Mouse (Mus musculus) forelimb bud, embryonic 11.5 days (tissue): ENCODE data around the gene Mroh2a.

ENCODE experiments used
- DNase-seq: peaks from one replicate; pipeline ENCODE4 v3.0.0-alpha.2; 2012; ENCODE audit warnings: low read depth, low spot score

Mroh2a gene

DNA sequence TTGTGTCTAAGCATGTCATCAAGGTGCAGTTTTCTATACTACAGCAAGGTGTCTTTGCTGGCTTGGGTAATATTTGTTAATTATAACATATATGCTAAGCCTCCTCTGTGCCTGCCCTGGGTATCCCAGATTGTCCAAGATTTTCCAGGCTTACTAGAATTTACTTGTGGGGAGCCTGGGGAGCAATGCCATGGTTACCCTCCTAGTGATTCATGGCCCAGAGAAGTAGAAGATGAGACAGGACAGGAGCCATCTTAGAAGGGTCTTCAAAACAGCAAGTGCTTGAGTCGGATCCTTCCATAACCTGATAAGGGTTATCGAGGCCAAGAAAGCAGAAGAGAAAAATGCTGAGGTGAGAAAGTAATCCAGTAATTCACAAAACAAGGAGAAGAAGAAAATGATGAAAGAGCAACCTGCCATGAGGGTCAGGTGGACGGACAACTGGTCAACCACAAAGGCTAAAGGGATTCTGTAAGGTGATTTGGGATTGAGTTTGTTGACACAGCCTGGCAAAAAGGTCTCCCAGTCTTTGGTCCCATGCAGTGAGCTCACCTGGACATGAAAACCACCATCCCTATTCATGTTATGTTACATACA, 64.7 kb downstream of the Mroh2a start:
- no peak for DNase-seq

DNA sequence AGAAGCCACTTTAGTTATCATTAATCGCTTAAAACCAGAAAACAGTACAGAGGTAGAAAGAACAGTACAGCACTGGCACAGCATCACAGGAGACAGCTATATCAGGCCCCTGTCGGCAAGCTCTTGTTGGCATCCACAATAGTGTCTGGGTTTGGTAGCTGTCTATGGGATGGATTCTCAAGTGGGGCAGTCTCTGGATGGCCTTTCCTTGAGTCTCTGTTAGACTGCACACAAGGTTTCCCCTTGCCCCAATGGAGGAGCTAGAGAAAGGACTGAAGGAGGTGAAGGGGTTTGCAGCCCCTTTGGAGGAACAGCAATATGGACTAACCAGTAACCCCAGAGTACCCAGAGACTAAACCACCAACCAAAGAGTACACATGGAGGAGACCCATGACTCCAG, 65.3 kb downstream of the Mroh2a start:
- DNase-seq: no peak

DNA sequence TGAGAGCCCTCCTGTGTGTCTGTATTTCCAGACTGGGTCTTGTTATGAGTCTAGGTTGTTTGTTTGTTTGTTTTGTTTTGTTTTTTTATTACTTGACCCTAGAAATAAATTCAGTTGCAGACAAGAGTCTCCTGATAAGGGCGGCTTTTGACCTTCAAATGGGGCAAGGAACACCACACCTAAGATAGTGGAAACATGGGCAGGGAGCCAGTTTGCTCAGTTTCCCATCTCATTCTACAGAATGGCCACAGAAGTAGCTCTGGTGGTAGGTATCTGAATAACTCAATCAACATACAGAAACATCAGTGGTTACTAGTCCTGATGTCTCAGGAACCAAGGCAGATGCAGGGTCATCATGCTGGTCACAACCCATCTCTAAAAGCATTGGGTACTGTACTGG, 67.9 kb downstream of the Mroh2a start:
- no peak for DNase-seq

DNA sequence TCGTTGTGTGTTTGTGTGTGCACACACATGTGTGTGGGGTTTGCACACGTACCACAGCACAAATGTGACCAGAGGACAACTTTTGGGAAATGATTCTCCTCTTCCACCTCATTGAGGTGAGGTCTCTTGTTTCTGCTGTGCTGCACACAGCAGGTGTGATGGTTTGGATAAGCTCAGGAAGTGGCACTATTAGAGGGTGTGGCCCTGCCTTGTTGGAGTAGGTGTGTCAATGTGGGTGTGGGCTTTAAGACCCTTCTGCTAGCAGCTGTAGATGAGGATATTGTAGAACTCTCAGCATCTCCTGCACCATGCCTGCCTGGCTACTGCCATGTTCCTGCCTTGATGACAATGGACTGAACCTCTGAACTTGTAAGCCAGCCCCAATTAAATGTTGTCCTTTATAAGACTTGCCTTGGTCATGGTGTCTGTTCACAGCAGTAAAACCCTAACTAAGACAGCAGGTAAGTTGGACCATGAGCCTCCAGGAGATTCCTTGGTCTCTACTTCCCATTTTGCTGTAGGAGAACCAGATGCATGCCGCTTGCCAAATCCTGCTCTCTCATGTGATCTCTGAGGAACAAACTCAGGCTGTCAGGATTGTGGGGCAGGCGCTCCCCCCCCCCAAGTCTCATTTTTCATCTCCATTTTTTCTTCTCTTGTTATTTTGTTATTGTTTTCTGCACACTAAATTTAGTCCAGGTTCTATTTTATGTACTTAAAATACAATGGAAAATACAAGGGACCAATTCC, 69.6 kb downstream of the Mroh2a start:
- DNase-seq: no peak

DNA sequence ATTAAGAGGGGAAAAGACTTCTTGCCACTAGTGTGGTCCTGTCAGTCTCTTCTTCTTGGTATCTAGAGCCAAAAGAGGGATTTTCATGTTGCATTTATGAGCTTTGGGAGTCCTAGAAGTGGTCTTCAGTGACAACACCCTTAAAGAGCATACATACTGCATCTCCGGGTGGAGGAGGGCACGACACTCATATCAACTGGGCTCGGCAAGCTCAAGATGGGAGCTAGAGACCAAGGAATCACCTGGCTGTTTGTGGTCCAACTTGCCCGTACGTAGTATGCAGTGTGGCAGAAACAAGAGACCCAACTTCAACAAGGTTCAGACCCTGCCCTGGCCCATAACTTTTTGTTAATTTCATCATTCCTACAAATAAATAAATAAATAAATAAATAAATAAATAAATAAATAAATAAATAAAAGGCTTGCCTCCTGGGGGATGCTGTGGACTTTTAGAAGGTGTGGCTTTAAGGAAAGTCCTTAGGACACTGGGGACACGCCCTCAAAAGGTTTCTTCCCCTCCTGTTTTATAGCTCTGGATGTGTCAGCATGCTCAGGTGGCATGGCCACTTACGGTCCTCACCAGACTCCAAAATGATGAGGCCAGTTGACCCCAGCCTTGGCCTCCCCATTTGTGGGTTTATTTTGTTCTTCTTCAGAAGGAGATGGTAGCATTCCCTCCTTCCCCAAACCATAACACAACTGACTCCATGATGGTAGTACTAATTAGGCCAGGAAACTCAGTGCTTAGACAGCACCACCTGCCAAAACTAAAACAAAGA, 70.9 kb downstream of the Mroh2a start:
- no peak for DNase-seq

DNA sequence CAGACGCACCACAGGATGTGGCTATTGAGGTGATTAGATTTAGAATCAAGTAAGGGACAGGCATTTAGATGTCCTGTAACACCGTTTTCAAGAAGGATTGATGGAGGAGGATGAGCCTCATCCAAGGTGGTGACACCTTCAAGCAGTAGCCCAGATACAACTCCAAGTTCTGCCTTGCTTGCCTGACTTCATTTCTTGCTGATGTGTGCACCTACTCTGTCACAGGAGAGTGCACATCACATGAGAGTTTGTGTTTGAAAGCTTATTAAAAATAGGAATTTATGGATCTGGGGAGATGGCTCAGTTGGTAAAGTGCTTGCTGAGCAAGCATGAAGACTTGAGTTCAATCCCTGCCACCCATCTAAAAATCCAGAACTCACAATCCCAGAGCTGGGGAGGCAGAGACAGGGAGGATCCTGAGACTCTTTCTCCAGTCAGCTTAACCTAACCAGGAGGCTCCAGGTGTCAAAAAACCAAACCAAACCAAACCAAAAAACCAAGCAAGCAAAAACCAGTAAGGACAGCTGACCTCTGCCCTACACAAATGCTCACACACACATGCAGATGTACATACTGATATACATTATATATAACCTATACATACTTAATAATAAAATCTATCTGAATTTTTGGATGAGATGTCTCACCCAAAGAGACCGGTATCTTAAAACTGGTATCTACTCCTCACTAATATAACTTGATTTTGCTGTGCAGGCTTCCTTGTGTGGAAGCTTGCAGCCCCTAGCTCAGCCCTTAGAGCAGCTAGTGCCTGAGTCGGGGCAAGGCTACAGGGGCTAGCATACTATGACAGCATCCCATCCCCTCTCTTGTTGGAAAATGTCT, 72.1 kb downstream of the Mroh2a start:
- no peak for DNase-seq

DNA sequence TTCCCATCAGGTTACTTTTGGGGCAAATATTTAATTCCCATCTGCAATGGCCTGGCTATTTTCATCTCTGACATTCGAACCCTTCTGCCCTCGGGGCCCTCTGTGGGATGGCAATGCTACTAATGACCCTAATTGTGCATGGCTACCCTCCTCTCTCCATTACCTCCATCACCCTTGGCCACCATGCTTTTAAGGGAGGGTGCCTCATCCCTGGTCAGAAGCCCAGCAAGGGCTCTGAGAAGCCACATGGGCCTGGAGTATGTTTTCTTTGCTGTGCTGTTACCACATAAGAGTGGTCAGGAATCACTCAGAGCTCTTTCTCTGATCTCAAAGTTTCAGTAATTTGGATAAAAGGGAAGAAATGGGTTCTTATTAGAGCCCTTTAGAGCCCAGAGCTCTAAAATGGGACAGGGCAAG, 72.8 kb downstream of the Mroh2a start:
- no peak for DNase-seq

DNA sequence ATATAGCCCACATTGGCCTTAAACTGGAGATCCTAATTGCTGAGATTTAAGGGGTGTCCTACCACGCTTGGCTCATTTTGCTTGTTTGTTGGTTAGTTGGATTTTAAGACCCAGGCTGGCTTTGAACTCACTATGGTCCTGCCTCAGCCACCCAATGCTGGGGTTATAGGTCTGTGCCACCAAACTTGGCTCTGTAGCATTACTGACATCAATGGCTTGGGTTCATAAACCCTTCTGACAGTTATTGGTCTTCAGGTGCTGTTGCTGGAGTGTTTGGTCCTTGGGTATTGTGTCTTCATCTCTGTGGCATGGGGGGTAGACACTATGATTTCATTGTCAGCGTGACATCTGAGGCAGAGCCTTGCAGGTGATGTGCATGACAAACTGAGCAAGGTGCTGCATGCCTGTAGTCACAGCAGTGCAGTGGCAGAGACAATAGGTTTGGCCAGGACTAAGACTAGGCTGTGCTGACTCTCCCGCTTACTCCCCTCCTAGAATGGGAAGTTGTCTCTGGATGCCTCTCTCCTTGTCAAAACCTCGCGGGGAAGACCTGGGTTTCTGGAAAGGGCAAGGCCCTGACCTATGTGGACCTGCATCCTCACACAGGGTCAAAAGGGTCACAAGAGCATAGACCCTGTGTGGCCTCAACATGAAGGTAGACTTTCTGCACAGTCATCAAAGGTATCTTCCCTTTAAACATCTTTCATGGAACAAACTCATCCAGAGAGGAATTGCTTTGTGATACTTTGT, 73.7 kb downstream of the Mroh2a start:
- DNase-seq: no peak

DNA sequence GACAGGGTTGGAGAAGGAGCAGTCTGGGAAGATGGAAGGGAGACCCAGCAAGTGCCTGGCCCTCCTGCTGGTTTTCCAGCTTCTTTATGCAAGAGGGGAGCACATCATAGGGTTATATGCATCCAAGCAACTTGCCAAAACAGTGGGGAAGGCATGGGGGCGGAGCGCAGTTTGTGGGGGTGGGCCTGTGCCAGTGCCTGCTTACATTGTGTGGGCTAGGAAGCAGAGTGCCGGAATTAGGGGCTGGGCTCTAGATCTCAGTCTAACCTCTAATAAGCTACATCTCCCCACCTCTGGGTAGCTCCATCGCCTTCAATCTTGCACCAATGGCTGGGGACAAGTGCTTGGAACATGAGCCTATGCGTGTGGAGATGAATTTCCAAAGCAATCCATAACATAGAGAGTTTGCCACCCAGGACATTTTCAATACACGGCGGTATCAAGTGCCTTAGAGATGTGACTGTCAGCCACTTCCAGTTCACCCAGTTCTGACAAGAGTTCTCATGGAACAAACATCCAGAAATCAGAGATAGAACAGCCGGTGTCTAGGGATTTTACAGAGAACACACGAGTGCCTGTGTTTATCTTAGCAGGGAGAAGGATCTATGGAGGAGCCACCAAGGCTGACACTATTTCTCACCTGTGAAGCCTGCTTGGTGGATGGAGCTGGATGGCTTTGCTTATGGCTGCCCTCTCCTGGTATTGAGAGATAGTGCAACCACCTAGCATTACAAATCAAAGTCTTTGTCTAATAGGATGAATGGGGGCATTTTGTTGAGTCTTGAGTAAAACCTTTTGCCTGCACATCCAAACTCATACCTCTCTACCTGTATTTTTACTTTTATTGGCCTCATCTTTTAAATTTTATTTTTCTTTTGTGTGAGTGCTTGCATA, 74.6 kb downstream of the Mroh2a start:
- DNase-seq: no peak

DNA sequence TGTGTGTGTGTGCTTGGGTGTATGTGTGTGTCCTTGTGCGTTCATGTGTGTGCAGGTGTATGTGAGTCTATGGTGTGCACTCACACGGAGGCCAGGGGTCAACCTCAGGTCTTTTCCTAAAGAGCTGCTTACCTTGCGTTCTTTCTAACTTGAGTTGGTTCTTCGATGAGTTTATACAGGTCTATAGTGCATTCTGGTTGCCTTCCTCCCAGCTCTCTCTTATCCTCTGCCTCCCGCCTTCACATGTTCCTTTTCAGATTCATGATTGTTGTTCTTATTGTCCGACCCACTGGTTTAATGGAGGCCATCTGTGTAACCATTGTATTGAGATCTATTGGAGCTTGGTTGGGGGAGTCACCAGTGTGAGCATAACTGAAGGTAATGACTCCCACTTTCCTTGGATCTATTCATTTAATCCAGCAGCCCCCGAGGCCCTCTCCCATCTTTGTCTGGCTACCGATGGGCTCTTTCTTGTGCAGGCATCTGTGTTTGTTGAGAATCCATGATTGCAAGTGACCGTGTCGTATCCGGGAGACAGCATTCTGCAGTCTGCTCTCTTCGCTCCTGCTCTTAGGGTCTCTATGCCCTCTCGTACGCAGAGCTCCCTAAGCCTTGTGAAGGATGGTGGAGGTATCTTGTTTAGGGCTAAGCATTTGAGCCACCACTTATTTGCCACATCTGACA, 75.4 kb downstream of the Mroh2a start:
- DNase-seq: no peak

DNA sequence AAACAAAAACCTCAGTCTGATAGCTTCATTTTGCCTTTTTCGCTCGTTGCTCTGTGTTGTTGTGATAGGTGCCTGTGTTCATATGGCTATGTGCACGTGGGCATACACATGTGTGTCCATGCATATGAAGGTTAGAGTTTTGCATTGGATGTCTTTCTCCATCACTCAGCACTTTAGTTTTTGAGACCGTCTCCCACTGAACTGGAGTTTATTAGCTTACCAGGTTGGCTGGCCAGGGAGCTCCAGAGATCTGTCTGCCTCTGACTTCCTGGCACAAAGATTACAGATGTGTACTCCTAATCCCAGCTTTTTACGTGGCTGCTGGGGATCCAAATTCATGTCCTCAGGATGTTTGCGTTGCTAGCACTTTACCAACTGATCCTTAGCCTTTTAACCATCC, 77.0 kb downstream of the Mroh2a start:
- no peak for DNase-seq

DNA sequence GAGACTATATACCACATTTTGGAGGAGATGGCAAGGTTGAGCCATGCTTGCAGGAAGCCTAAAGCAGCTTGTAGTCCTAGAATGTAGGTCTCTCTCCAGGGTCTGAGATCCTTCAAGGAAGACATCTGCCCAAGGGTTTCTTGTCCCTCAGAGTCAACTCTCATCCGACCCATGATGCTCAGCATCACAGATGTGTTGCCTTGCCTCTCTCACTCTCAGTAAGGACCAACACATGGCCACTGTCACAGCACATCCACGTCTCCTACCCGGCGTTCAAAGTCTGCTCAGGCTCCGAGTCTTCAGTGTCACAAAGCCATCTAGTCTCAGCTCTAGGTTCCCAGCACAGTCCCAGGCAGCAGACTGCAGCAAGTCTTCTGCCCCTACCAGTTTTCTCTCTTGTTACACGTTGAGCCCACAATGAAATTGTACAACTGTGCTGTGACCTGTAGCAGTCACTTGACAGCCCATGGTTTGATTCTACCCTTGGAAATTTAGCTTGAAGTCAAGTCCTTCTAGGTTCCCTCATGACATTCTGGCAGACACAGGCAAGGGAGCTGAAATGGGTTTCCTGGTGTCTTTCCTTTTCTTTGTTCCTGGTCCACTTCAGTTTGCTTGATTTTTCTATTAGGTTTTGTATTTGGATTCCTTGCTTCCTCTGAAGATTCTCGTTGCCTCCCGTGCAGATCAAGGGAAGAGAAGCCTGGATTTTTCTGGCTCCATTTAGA, 77.6 kb downstream of the Mroh2a start:
- DNase-seq: no peak

DNA sequence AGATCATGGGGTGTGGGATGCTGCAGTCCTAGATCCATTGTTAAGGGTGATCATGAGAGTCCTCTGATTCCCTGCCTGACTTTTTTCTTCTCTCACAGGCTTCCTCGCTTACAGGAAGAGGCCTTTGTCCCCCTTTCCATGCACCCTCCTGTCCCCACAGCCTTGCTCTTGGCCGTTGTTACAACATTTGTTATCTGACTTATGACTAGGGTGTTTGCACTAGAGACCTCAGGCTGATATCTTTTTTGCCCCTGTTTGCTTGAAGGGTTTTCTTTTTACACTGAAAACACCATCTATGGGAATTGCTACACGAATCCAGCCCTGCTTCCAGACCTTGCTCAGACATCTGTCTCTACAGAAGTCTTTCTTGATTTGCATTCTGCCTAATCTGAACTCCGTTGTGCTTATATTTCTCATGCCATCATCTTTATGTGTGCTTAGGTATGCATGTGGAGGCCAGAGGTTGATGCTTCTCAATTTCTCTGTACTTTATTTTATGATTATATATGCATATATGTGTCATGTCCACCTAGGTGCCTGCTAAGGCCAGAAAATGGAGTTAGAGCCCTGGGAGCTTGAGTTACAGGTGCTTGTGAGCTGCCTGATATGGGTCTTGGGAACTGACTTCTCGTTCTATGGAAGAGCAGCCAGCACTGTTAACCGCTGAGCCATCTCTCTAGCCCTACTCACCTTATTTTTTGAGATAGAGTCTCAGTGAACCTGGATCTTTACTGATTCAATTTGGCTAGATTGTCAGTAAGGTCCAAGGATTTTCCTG, 78.4 kb downstream of the Mroh2a start:
- no peak for DNase-seq

DNA sequence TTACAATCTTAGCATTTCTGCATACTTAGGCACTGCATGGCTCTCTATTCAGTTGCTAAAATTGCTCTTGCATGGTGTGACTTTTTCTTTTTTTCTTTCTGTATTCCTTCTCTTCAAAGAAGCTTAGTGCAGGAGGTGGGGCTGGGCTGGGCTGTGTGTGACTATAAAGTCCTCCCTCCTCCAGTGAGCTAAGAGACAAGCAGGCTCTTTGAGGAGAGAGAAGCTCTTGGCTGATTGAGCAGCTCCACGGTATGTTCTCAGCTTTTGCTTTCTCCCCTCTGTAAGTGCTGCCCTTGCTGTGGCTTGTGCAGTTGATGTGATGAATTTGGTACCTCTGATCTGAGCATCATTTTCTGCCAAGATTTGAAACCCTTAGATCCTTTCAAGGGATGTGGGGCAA, 79.8 kb downstream of the Mroh2a start:
- no peak for DNase-seq

DNA sequence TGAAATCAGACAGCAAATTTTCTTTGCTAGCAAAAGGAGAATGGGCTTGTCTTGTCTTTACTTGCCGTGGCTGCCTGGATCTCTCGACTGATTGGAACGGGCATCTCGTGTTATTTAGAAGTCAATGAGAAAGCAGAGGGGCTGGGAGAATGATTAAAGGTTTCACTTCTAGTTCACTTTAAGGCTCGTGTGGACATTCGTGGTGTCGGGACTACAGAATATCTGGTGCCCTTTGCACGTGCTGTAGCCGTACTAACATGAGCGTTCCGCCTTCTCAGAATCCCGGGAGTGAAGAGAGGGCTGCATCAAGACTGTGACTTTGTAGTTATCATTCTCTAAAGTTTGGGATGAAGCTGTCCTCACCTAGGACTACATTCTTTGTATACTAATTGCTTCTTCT, 80.4 kb downstream of the Mroh2a start:
- DNase-seq: no peak

DNA sequence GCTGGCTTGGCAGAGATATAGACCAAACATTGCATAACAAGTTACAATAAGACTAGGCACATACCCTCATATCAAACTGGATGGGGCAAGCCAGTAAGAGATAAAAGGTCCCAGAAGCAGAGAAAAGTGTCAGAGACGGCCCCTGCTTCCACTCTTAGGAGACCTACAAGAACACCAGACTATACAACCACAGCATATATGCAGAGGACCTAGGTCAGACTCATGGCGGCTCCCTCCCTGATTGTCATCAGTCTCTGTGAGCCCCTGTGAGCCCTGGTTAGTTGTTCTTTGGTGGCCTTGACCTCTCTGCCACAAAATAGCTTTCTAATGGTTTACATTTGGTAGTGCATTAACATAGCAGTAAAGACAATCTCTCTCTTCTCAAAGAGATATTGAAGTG, 82.2 kb downstream of the Mroh2a start:
- DNase-seq: no peak

DNA sequence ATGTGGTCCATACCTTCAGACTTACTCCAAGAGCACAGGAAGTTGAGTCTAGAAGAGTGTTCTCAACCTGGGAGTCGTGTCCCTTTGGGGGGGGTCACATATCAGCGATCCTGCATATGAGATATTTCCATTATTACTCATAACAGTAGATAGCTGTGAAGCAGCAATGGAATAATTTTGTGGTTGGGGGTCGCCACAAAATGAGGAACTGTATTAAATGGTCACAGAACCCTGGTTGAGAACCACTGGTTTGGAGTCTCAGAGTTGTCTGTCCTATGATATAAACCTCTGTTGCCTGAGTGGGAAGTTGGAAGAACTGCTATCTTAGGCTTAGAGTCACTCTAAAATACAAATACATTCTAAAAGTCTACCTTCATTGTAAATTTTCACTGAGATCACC, 83.1 kb downstream of the Mroh2a start:
- no peak for DNase-seq

DNA sequence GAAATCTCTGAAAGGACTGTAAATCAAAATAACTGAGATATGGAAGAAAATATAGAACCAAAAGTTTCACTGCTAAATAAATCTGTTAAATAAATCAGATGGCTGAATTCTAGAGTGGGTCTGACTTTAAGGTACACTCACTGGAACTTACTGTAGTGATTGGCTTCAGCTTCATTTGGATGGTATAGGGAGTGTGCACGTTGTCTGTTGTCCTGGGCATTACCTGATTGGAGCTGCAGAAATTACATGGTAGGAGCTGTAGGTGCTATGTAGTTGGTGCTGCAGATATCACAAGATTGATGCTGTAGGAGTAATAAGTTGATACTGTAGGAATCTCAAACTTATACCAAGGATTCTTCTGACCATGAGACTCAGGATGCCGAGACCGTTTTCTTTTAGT, 83.6 kb downstream of the Mroh2a start:
- DNase-seq: no peak
